Mouse (Mus musculus) megakaryocyte, adult 5-6 weeks (primary cell): ENCODE measurements around the gene Cntnap5c. TPM values are rescaled to one million over a fixed set of nuclear protein-coding genes. Genes with fewer than 3 reads are reported as not detected.

ENCODE experiments used
- ATAC-seq: 2 replicates; pipeline ENCODE4 v1.8.0; 2016; ENCODE audit warnings: mild to moderate bottlenecking, inconsistent platforms; ENCODE audit not compliant: poor library complexity, severe bottlenecking
- total RNA-seq, 2 experiments: library from RNA; stranded (forward) in 1 of 2; stranded (reverse) in 1 of 2; fragments of 153-499, 151-499 nt in 1 of 2; fragments of 221-1000, 200-1000 nt in 1 of 2; gene quantifications; 2 replicates each; pipeline versions ENCODE4 v1.2.3 to v1.2.4; 2015 to 2017

The Cntnap5c gene
- total RNA-seq, 2 experiments from 2014 or later = not detected

DNA sequence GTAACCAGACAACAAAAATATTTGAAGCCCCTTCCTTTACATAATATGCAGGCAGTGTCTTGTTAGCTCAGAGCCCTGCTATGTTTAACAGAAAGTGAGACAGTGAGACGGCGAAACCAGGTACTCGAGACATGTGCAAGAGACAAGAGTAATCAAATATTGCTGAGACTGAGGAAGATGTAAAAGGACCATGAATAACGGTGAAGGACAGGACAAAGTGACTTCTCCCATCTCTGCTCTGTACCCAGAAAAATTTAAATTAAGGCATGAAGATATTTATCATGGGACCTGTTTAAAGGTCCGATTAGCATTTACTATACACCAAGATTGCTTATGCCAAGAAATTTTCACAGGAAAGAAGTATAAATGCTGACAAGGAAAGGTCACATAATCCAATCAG lies 233.5 kb downstream of the Cntnap5c start:
- ATAC-seq = no peak

DNA sequence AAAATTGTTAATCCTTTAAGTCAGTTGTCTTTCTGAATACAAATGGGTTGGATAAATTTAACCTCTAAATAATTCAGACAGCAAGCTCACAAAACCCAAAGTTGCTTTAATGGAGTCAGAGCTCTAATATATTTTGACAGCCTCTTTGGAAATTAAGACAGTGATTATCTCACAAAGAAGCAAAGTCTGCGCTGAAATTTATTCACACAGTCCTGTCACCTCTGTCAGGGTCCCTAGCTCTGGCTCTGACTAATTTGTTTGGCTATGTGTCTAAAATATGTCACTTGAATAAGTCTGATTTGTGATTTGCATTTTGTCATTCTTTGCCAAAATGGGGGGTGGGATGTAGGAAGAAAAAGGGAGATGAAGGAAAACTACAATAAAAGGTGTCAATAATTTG lies 234.0 kb downstream of the Cntnap5c start:
- ATAC-seq = no peak

DNA sequence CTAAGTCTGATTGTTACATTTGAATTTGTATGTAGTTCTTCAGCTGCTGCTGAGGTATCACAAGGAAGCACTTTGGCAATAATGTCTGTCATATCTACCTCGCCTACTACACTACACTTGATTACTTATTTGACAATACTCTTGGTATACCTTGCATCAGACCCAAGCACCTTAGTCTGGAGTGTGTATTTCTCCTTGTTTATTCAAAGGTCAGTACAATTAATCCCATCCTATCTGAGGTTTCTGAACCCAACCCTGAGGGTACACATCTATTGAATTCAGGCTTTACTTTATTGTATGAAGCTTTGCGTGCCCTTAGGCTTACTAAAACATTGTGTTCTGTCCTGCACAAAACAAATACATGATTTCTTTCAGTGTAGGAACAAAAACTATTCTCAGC lies 235.1 kb downstream of the Cntnap5c start:
- ATAC-seq = no peak

DNA sequence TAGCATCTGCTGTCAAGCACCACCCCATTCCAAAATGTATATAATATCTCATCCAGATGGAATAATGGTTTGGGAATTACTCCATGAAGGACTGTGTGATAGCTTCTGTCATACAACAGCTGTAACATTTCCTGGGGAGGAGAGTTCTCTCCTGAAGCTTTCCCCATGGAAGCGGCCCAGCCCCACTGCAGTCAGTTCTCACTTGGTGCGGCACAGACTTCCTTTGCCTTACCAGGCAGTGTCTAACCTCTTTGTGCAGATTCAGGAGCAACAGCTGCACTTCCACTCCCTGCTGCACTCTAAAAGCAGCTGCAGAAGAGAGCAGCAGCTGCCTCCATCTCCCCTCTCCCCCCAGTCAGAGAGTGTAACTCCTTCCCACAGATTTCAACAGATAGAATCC lies 271.8 kb downstream of the Cntnap5c start:
- no peak for ATAC-seq

DNA sequence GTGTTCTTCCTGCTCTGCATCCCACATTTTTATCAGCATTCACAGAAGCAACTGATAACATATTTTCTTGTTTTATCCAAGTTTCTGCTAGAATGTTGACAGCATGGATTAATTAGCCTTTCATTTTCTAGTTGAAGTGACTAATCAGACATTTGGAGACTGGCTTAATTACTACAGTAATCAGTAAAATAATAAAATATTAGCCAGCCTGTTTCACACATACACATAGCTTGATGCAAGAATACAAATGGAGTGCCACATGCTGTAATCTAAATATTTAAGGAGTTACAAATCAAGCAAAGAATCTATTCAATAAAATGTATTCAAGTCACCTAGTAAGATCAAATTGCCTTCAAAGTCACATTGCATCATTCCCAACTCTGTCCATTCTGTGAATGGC lies 275.8 kb downstream of the Cntnap5c start:
- ATAC-seq = no peak

DNA sequence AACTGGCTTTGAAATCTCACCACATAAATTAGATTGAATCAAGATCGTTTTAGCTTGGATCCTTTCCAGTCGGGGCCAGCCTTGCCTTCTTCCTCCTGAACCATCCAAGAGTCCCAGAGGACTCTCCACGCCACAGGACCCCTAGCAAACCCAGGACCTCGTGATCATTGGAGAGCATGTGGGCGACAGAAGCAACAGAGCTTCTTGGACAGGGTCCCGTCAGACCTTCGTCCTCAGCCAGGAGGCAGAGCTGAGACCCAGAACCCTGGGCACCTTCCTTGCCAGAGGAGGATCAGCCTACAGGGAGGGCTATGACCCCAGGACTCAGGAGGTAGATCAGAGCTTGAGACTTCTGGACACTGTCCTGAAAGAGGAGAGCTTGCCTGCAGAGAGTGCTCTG lies 300.5 kb downstream of the Cntnap5c start:
- ATAC-seq = no peak

DNA sequence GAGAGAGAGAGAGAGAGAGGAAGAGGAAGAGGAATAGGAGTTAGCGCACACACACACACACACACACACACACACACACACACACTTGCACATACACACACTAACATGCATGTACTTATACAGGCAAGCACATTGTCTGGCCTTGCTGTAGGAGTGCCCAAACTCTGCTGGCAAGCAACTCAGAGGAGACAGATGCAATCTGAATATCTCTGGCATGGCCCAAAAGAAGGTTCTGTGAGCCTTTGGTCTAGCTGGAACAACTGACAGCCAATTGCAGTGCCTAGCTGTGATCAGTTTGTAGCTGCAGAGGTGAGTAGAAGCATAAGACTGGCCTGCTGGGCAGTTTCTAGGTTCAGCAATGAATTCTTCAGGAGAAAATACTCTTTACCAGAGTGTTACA lies 313.3 kb downstream of the Cntnap5c start:
- ATAC-seq = no peak

DNA sequence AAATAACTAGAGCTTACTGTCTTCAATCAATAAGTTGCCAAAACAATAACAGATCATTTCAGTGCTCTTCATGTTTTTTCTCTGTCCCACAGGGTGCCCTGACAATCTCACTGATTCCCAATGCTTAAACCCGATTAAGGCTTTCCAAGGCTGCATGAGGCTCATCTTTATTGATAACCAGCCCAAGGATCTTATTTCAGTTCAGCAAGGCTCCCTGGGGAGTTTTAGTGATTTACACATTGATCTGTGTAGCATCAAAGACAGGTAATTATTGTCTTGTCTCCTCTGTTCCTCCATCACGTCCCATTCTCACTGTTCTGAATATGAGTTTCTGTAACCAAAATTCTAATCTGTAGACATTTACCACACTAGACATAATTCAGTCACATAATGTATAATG lies 335.1 kb downstream of the Cntnap5c start:
- no peak for ATAC-seq

DNA sequence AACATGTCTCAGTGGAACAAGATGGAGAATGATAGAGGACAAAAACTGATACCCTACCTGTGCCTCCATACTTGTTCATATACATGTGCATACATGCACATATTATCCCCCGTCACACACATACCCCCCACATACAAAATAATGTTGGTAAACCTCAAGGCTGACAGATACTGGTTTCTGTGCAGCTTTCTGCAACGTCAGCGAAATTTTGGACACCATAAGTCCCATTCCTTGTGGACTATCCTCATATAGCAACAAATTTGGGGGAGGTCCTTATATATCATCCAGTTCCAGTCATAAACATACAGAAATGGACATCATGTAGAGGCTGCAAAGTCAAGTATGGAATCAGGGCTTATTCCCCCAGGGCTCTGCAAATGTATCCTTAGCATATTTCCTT lies 338.5 kb downstream of the Cntnap5c start:
- no peak for ATAC-seq

DNA sequence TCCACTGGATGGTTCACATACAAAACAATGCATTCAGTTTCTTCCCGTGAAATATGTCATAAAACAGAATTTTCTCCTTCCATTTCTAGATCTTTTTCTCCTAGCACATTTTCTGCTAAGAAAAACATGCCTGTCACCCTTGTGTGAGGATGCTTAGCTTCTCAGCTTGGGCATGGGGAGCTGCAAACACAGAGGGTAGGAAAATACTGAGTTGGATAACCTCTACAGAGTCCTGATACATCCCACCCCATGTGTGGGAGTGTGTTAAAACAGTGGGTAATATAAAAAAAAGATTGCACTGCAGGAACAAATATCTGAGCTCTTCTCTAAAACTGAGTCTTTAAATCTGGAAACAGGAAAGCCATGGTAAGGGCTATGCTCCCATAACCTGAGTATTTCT lies 339.0 kb downstream of the Cntnap5c start:
- ATAC-seq = no peak

DNA sequence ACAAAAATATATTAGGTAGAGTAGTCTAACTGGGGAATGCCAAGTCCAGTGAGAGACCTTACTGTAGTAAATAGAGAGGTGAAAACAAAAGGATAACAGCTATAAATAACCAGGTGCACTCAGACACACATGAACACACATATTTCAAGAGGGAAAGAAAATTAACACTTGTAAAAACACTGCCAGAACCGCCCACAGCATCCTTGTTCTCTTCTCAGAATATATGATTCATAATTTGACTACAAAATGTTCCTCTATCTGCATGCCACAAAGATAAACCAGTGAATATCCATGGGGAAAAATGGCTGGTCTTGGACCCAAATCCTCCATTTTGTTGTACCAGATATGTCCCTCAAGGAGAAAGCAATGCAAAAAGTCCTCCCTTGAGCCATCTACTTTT lies 417.8 kb downstream of the Cntnap5c start:
- no peak for ATAC-seq

DNA sequence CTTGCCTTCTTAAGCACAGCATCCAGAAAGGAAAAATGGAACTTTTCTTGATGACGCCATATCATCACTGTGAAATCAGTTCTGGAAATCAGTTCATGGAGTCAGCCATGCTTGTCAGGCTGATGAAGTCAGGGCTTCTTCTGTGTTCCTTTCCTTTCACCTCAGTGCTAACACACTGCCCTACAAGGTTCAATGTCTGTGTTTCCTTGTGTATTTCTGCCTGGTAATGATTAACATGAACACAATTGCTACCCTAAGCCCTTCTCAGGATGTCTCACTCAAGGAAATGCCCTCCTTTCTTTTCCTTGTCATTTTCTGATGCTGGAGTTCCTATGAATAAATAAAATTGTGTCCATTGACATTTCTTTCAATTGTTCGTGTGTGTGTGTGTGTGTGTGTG lies 431.8 kb downstream of the Cntnap5c start:
- no peak for ATAC-seq

DNA sequence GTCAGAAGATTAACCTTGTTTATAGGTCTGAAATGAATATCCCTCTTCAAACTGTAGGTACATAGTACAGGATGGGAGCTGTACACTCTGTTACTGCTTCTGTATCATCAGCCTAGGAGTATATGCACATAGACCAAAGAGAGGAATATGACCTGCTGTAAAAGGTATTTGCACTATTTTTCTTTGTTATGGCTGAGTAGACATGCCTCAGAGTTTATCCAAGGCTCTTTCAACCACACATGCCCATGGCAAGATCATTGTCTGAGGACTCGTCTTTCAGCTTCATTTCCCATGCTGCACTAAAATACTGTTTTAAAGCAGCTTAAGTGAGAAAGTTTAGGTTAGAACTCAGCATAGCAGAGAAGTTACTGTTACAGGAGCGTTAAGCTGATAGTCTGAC lies 498.7 kb downstream of the Cntnap5c start:
- ATAC-seq = no peak

DNA sequence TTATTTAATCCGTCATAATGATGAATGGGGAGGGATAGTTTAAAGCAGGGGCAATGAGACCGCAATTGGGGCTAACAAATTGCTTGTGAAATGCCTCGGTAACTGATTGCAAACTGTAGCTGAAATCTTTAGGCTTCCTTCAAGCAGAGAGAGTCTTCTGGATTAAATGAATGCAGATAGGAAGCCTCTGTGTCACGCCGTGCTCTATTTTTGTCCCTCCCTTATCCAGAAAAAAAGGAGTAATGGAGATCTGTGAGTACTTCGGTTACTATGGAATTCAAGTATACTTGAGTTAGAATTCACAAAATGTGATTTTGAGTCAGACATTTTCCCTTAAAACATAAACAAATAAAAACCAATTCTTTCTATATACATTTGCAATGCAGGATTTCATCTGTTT lies 581.9 kb downstream of the Cntnap5c start:
- ATAC-seq = no peak

DNA sequence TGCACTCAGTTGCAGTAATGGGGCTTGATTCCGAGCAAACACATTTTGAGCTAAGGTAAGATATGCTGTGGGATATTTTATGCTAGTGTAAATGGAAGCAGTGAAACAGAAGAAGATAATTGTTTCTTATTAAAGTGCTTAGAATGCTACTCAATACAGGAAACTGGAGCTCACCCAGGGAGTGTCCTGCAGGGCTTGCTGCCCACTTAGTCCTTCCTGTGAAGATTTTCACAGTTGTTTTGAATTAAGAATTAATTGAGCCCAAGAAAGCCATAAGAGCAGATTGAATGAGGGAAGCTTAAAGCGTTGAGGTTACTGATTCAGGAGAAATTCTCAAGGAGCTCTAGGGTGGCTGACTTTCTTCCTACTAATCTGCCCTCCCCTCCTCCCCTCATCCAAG lies 586.9 kb downstream of the Cntnap5c start:
- no peak for ATAC-seq

DNA sequence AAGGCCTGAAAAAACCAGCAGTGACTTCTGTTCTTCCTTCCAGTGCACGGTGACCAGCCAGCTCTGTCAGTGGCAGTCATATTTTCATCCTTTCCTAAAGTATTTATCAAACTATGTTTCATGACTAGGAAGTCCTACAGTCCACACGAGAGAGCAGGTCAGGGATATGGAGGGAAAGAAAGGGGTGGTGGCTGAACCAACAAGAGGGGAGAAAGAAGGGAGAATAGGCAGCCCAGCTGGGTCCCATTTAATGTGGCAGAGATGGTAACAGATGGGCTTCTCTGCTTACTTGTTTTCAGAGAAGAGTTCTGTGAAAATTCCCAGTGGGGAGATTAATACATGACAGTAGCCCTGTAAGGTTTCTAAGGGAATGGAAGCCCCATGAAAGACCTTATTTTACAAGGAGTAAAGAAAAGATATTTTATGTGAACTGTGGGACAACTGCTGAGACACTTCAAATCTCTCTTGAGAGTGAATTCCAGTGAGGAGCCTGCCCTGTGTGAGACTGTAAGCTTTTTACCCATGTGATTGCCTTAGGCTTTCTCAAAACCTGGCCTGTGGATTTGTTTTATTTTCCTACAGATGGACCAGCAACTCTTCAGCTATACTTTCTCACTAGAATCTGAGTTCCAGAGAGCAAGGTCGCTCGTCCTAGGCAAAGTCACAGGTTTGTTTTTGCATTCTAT lies 594.4 kb downstream of the Cntnap5c start:
- no peak for ATAC-seq

DNA sequence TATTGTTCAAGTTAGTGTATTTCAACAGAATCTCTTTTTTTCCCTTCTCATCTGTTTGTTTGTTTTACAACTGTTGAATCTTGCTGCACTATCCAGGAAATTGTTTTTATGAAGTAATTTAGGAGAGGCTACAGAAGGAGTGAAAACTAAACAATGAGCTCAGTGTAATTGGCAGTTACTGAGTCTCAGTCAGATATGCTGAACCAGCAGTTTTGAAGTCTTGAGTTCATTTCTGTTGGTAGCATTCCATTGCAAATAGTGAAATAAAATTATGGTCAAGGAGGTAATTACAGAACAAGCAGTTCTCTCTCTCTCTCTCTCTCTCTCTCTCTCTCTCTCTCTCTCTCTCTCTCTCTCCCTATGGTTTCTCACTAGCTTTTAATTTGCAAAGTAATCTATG lies 600.7 kb downstream of the Cntnap5c start:
- ATAC-seq = no peak

DNA sequence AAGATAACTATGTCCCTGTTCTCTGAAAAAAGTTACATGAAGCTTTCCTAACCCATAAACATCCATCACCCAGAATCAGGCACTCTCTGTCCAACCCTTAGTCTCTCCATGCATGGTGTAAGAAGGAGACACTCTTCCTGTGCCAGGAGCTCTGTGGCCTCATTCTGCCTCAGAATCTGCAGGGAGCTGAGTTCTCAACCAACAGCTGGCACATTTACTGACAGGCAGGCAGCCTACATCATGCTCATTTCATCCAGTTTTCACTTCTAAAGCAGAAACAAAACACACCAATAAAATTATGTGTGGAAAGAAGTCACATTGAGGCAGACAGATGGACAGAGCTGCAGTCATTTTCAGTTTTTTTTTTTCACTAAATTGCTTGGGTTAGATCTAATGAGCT lies 638.4 kb downstream of the Cntnap5c start:
- ATAC-seq = no peak

DNA sequence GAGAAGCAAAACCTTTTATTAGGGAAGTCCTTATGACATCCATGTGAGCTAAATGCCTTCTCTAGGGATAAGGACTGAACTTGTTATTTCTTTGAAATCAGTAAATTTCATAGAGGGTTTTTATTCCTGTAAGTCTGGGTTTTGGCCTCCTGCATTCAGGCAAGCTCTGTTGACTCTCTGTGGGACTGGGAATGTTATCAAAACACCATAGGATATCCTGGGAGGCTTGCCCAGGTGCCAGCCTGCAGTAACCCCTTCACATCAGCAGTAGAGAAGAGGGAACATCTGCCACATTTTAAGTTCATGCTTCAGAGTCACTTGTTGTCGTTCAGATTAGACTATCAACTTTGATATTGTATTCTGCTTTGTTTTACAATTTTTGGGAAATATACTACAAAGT lies 639.4 kb downstream of the Cntnap5c start:
- ATAC-seq = no peak

DNA sequence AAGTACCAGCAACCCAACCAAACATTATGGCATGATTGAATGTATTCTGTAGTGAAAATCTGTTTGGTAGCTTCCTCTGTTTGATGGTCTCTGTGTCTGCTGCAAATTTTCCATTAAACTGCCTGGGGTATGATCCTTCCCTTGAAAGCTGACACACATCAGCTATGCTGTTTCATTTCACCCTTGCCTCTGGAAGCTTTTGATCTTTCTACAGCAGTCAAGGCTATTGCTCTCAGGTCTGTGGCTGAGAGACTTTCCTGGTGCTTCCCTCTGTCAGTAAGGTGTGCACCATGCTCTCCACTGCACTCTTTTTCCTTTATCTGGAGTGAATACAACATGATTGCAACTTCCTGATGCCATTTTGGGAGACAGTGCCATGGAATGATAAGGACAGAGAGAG lies 668.1 kb downstream of the Cntnap5c start:
- ATAC-seq = no peak
